Mouse (Mus musculus): ENCODE results near the gene Zmynd15.

The Zmynd15 gene

GRCm38 (mm10) chr11:70502018-70502417, 42.8 kb downstream of the Zmynd15 start:
- DNase-seq (ENCODE audit: low read depth in 2 of 2, low spot score in 2 of 2) = no peak

GRCm38 (mm10) chr11:70504970-70505369, 45.7 kb downstream of the Zmynd15 start, which contains the start of gene Tm4sf5:
Gene Tm4sf5 (plus strand): TSS chr11:70505244.
- DNase-seq (ENCODE audit: low read depth in 2 of 2, low spot score in 2 of 2) = no peak

- peak; percentile 62 to 79 for DNase-seq (ENCODE audit: low read depth in 2 of 2, low spot score in 2 of 2)
Measured at GRCm38 (mm10) chr11:70506385-70506784, 47.2 kb downstream of the Zmynd15 start.

GRCm38 (mm10) chr11:70506962-70507515, 47.8 kb downstream of the Zmynd15 start:
- no peak for DNase-seq (ENCODE audit: low read depth in 2 of 2, low spot score in 2 of 2)

GRCm38 (mm10) chr11:70509753-70510564, 50.7 kb downstream of the Zmynd15 start:
- DNase-seq (ENCODE audit: low read depth in 2 of 2, low spot score in 2 of 2) = peak; percentile 35 to 53

- no peak for DNase-seq (ENCODE audit: low read depth in 2 of 2, low spot score in 2 of 2)
Measured at GRCm38 (mm10) chr11:70511242-70511641, 52.0 kb downstream of the Zmynd15 start.

- no peak for DNase-seq (ENCODE audit: low read depth in 2 of 2, low spot score in 2 of 2)
Measured at GRCm38 (mm10) chr11:70511825-70512224, 52.6 kb downstream of the Zmynd15 start.

- DNase-seq (ENCODE audit: low read depth in 2 of 2, low spot score in 2 of 2) = no peak
Measured at GRCm38 (mm10) chr11:70512709-70513342, 53.6 kb downstream of the Zmynd15 start.

- no peak for DNase-seq (ENCODE audit: low read depth in 2 of 2, low spot score in 2 of 2)
Measured at GRCm38 (mm10) chr11:70513520-70513919, 54.3 kb downstream of the Zmynd15 start.

- no peak for DNase-seq (ENCODE audit: low read depth in 2 of 2, low spot score in 2 of 2)
Measured at GRCm38 (mm10) chr11:70514288-70514687, 55.1 kb downstream of the Zmynd15 start, which contains the start of gene Vmo1. Gene Vmo1 (minus strand): TSS chr11:70514616.
